Mouse (Mus musculus): ENCODE measurements around the gene Sccpdh. TPM values are rescaled to one million over a fixed set of nuclear protein-coding genes. Genes with fewer than 3 reads are reported as not detected.
A peak's percentile ranks its signal among the peaks of the same experiment; 100 is the strongest.

Gene Sccpdh
- total and polyA plus RNA-seq, 3 experiments, result 10.3 to 22.2 (median 18.9) TPM

DNA sequence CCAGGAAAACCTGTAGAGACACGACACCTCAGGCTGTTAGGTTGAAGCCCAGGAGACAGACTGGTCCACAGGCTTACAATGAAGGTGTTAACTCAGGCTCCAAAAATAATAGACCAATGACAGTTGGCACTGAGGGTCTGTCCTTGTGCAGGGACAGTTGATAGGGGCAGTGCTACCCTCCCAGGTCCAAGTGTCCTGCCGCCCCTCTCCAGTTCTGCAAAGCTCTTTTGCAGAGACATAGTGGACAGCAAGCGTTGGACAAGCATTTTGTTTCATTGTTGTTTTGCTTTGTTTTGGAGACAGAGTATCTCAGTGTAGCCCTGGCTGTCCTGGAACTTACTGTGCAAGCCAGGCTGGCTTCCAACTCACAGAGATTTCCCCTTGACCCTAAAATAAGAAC, 63.4 kb downstream of the Sccpdh start:
- Histone ChIP-seq H3K4me2 (ENCODE audit: insufficient read depth, low read depth, poor library complexity, severe bottlenecking) (no peak overlapping the region), H3K27ac (ENCODE audit: insufficient read depth, low read depth) (no peak overlapping the region), H3K79me2 (replicated peaks; ENCODE audit: control insufficient read depth, extremely low read depth, insufficient read depth, poor library complexity, severe bottlenecking) (no peaks in the 10 kb centered on the region), H3K9ac (ENCODE audit: insufficient read depth, low read depth) (no peak overlapping the region), H3K27me3 (replicated peaks) (peaks cover 5% of the 10 kb centered on the region), H3K36me3 (replicated peaks in 1 of 2; ENCODE audit: control insufficient read depth in 1 of 2, insufficient read depth in 1 of 2, low read length in 1 of 2) (no peaks in the 10 kb centered on the region), H3K9me3 (replicated peaks; ENCODE audit: low read length) (peaks cover 3% of the 10 kb centered on the region), H3K4me1 (ENCODE audit: control insufficient read depth in 1 of 2, insufficient read depth in 2 of 2) (peaks cover 0 to 10% of the 10 kb centered on the region in 2 experiments; a peak in 2 of 4 replicates), H3K4me3 (replicated peaks in 1 of 3; ENCODE audit: low read depth in 2 of 3, low read length in 2 of 3, poor library complexity in 1 of 3) (no peak overlapping the region)
- in situ Hi-C loops (cut with MboI; ENCODE audit: low pct_ligation_motif_present, low pct_unique_long_range_greater_than_20kb, low sequenced_read_pairs), result loop anchor here (10.0 kb wide), 3 partner anchors 47 to 113 kb away; no protein-coding TSS in a partner anchor
- no peak for DNase-seq (ENCODE audit: extremely low read depth)
- dilution Hi-C loops (cut with MboI; ENCODE audit: extremely low pct_ligation_motif_present, extremely low pct_unique_long_range_greater_than_20kb, low sequenced_read_pairs), result no loop called here
- TF ChIP-seq JUND (conservative IDR thresholded peaks at IDR 0.05; ENCODE audit: low read depth, low read length) (no peak), JUN (IDR thresholded peaks at IDR 0.05; ENCODE audit: insufficient read depth, low read depth, low read length) (no peak)

DNA sequence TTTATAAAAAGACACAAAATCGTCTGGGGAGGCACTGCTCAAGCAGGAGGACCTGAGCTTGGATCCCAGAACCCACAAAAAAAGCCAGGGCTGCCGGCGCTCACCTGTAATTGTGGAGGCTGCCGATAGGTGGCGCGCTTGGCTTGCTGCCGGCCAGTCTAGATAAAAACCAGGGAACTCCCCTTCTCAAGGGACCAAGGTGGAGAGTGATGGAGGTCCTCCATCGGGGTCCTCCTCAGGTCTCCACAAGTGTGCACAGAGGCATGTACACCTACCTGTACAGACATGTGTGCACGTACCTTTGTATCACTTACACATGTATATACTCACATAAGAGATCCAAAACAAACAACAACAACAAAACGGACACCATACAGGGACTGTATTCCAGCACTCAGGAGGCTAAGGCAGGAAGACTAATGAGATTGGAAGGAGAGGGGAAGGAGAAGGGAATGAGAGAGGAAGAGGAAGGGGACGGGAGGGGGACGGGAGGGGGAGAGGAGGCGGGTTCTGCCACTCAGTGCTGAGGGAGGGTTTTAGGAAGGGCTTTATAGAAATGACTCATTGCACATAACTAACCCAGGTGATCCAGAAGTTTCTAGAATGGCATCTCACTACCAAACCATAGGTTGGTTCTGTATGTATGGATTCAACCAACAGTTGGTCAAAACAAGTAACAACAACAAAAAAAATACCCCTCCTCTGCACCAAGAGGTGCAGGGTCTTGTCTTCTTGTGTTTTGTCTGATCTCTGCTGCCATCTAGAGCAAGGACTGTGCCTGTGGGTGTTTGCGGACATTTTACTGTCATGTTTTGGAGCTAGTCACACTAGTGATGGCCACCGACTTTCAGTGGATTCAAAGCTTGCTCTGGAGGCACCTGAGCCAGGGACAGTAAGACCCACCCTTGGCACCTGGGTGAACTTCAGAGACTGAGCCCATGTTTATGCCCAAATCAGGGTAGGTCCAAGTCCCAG, 66.8 kb downstream of the Sccpdh start:
- in situ Hi-C loops (cut with MboI; ENCODE audit: low pct_ligation_motif_present, low pct_unique_long_range_greater_than_20kb, low sequenced_read_pairs) (loop anchor here (10.0 kb wide), 3 partner anchors 50 to 110 kb away; no protein-coding TSS in a partner anchor), dilution Hi-C loops (cut with MboI; ENCODE audit: extremely low pct_ligation_motif_present, extremely low pct_unique_long_range_greater_than_20kb, low sequenced_read_pairs) (no loop called here)
- H3K4me2 ChIP-seq (ENCODE audit: insufficient read depth, low read depth, poor library complexity, severe bottlenecking), result peak overlapping the region; percentile 86
- H3K4me1 ChIP-seq (ENCODE audit: control insufficient read depth in 1 of 2, insufficient read depth in 2 of 2), result peaks cover 0 to 10% of the 10 kb centered on the region in 2 experiments; a peak in 2 of 4 replicates
- no peaks in the 10 kb centered on the region; the same call in 1 of the 2 replicates for H3K79me2 ChIP-seq (replicated peaks; ENCODE audit: control insufficient read depth, extremely low read depth, insufficient read depth, poor library complexity, severe bottlenecking)
- H3K36me3 ChIP-seq (replicated peaks in 1 of 2; ENCODE audit: control insufficient read depth in 1 of 2, insufficient read depth in 1 of 2, low read length in 1 of 2), result no peaks in the 10 kb centered on the region
- H3K9ac ChIP-seq (ENCODE audit: insufficient read depth, low read depth), result peak overlapping the region; percentile 47; the same call in 1 of the 2 replicates
- TF ChIP-seq PAX5 (IDR thresholded peaks at IDR 0.05; ENCODE audit: low read length) (no peak), MAZ (IDR thresholded peaks at IDR 0.05; ENCODE audit: low read depth, low read length) (0 out of 2 replicates have a peak, but pooled peaks have one; percentile 52), IRF4 (IDR thresholded peaks at IDR 0.05; ENCODE audit: low read depth, low read length) (peak; percentile 59), RAD21 (IDR thresholded peaks at IDR 0.05; ENCODE audit: low read depth, low read length) (peak; percentile 74), HCFC1 (IDR thresholded peaks at IDR 0.05; ENCODE audit: low read depth, low read length) (peak; percentile 20; the same call in 1 of the 2 replicates), SMC3 (IDR thresholded peaks at IDR 0.05; ENCODE audit: low read depth, low read length) (peak; percentile 63), ELF1 (IDR thresholded peaks at IDR 0.05; ENCODE audit: low read depth, low read length) (peak; percentile 27; the same call in 1 of the 2 replicates), MXI1 (IDR thresholded peaks at IDR 0.05; ENCODE audit: low read depth, low read length) (peak; percentile 37; the same call in 1 of the 2 replicates), EP300 (IDR thresholded peaks at IDR 0.05; ENCODE audit: low read length) (no peak), NRF1 (IDR thresholded peaks at IDR 0.05; ENCODE audit: low read depth, low read length) (no peak), JUND (conservative IDR thresholded peaks at IDR 0.05; ENCODE audit: low read depth, low read length) (peak; percentile 67), MYC (IDR thresholded peaks at IDR 0.05; ENCODE audit: low read depth, low read length) (peak; percentile 41; the same call in 1 of the 2 replicates), KAT2A (IDR thresholded peaks at IDR 0.05; ENCODE audit: insufficient replicate concordance, low read length) (0 out of 2 replicates have a peak, but pooled peaks have one; percentile 21), ZMIZ1 (IDR thresholded peaks at IDR 0.05; ENCODE audit: low read depth, low read length) (no peak), MEF2A (IDR thresholded peaks at IDR 0.05; ENCODE audit: borderline replicate concordance, low read depth, low read length) (0 out of 2 replicates have a peak, but pooled peaks have one; percentile 37), CTCF (conservative IDR thresholded peaks at IDR 0.05 in 1 of 2, IDR thresholded peaks at IDR 0.05 in 1 of 2; ENCODE audit: low read depth in 2 of 2, low read length in 2 of 2) (peak; percentile 76 to 87), POLR2AphosphoS2 (IDR thresholded peaks at IDR 0.05; ENCODE audit: low read depth, low read length) (no peak), JUN (IDR thresholded peaks at IDR 0.05; ENCODE audit: insufficient read depth, low read depth, low read length) (0 out of 2 replicates have a peak, but pooled peaks have one; percentile 19), TBP (conservative IDR thresholded peaks at IDR 0.05; ENCODE audit: low read depth, low read length) (no peak), ZNF384 (IDR thresholded peaks at IDR 0.05; ENCODE audit: low read depth, low read length) (peak; percentile 35), SIN3A (IDR thresholded peaks at IDR 0.05; ENCODE audit: low read length) (no peak), CHD1 (IDR thresholded peaks at IDR 0.05; ENCODE audit: low read depth, low read length) (peak; percentile 96), MAFK (IDR thresholded peaks at IDR 0.05; ENCODE audit: insufficient replicate concordance, low read length) (no peak)
- no peaks in the 10 kb centered on the region for H3K9me3 ChIP-seq (replicated peaks; ENCODE audit: low read length)
- peak; percentile 71 for DNase-seq (ENCODE audit: extremely low read depth)
- H3K4me3 ChIP-seq (replicated peaks in 1 of 3; ENCODE audit: low read depth in 2 of 3, low read length in 2 of 3, poor library complexity in 1 of 3), result peak overlapping the region; percentile 43 to 69 (median 46)
- no peak overlapping the region for H3K27ac ChIP-seq (ENCODE audit: insufficient read depth, low read depth)
- peaks cover 5% of the 10 kb centered on the region for H3K27me3 ChIP-seq (replicated peaks)

Measured in CH12.LX (cell line).